Mouse (Mus musculus): ENCODE measurements around the gene Sh3rf3. TPM values are rescaled to one million over a fixed set of nuclear protein-coding genes. Genes with fewer than 3 reads are reported as not detected.

Gene Sh3rf3
- total RNA-seq, 1 experiment from 2014 or later, result 1.8 TPM

- DNase-seq, result no peak
These were observed 297.2 kb downstream of the Sh3rf3 start for GRCm38 (mm10) chr10:59110386-59110785.

DNA sequence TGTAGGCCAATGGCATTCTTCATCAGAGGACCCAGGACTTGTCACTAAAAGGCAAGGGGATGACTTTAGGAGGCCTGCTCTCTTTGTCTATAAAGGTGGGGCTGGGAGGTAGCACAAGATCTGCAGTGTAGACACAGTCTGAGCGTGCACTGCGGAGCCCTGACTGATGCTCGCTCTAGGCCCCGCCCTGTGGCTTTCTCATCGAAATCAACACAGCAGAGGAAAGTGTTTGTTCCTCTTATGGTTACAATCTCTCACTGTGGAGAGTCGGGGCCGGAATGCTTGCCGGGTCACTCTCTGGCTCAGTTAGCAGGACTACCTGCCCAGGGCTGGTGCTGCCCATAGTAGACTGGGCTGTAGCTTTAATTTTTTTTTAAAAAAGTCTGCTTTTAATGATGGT is 299.6 kb downstream of the Sh3rf3 start:
- DNase-seq, result no peak

- DNase-seq, result no peak
These were observed 300.2 kb downstream of the Sh3rf3 start for GRCm38 (mm10) chr10:59113386-59113785.

- peak; percentile 47 for DNase-seq
These were observed 301.6 kb downstream of the Sh3rf3 start for GRCm38 (mm10) chr10:59114535-59115291.

DNA sequence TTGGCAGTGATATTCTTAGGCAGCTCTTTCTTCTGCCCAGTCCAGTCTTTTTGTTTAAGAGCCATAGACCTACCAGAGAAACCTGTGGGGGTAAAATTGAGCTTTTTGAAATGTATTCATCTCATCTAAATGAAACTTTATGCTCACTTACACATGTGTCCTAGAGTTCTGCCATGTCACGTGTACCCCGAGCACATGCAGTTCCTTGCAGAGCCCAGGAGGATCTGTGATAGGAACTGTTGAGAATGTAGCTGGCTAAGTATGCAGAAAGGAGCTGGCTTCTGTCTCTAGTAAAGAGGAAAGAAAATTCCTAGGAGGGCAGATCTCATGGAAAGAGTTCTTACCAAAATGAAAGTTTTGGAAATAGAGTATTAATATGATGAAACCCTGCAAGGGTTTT is 302.5 kb downstream of the Sh3rf3 start:
- DNase-seq, result no peak

GRCm38 (mm10) chr10:59116331-59116730 is 303.2 kb downstream of the Sh3rf3 start:
- DNase-seq, result no peak

GRCm38 (mm10) chr10:59117555-59117954 is 304.4 kb downstream of the Sh3rf3 start:
- no peak for DNase-seq

DNA sequence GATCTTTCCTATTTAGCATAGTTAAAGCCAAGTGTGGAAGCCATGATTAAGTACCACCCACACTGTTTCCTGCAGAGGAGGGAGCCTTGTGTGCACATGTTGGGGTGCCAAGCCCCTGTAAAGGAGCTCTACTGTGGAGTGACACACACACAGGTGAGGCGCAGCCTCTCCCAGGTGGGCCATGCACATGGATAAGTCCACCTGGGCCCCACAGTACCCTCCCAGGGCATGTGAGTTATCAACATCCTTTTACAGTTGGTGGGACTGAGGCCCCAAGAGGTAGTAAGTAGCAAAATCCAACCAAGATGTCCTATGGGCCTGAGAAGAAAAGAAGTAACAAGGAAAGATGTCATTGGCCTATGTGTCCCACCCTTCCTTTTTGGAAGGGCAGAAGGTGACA is 305.8 kb downstream of the Sh3rf3 start:
- no peak for DNase-seq

GRCm38 (mm10) chr10:59119811-59120210 is 306.7 kb downstream of the Sh3rf3 start:
- DNase-seq, result no peak

GRCm38 (mm10) chr10:59125497-59125896 is 312.3 kb downstream of the Sh3rf3 start:
- no peak for DNase-seq

- no peak for DNase-seq
These were observed 314.5 kb downstream of the Sh3rf3 start for GRCm38 (mm10) chr10:59127637-59128036.

- DNase-seq, result no peak
These were observed 318.9 kb downstream of the Sh3rf3 start for GRCm38 (mm10) chr10:59131926-59132628.

GRCm38 (mm10) chr10:59133478-59134009 is 320.4 kb downstream of the Sh3rf3 start:
- no peak for DNase-seq

GRCm38 (mm10) chr10:59149956-59150383 is 336.8 kb downstream of the Sh3rf3 start:
- DNase-seq, result peak; percentile 60

DNA sequence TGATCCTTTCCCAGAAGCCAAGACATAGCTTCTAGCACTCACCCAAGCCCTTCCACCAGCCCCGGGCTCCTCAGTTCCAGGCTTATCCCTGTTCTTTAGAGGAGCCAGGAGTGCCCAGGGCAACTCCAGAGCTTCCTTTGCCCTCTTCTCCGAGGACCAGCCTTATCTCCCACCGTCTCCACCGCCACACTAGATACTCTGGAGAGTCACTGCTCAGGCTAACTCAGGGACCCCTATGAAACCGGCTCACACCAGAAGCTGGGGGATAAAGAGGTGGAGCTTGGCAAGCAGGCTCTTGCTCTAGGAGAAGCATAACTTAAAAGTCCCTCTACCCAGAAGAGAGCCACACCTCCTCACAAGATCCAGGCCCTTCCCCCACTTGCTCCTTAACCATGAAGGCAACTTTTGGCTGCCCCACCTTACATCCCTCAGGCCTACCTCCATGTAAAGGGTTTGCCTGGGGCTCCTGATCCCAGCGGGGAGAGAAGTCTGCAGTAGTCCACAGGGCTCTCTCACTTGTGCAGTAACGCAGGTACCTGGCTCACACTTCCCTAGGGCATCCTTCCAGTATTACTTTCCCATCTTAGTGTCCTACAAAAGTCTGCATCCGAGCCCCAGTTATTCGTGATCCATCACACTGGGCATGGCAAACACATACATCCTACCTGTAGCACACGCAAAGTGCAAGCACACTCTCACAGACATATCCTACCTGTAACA is 337.9 kb downstream of the Sh3rf3 start:
- DNase-seq, result no peak

DNA sequence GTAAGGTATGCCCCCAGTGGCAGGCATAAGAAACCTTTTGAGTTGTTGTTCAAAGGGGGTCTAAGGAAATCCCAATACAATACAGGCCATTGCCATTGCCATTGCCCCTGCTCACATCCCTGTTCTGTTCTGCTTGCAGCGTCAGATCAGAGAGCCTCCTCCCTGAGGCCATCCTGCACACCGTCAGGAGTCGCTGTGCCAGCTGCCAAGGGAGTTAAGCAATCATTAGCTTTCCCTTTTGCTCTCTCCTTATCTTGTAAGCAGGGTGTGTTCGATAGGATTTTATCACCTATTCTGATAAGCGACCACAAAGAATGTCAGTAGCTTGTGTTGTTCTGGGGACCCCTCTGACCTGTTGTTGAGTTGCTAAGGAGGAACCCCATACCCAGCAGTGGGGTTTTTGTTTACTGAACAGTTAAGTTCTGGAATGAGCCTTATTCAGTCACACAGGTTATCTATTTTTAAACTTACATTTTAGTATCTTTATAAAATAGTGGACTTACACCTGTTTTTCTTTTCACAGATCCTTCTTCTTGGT is 339.5 kb downstream of the Sh3rf3 start:
- no peak for DNase-seq

- no peak for DNase-seq
These were observed 345.5 kb downstream of the Sh3rf3 start for GRCm38 (mm10) chr10:59158627-59159026.

DNA sequence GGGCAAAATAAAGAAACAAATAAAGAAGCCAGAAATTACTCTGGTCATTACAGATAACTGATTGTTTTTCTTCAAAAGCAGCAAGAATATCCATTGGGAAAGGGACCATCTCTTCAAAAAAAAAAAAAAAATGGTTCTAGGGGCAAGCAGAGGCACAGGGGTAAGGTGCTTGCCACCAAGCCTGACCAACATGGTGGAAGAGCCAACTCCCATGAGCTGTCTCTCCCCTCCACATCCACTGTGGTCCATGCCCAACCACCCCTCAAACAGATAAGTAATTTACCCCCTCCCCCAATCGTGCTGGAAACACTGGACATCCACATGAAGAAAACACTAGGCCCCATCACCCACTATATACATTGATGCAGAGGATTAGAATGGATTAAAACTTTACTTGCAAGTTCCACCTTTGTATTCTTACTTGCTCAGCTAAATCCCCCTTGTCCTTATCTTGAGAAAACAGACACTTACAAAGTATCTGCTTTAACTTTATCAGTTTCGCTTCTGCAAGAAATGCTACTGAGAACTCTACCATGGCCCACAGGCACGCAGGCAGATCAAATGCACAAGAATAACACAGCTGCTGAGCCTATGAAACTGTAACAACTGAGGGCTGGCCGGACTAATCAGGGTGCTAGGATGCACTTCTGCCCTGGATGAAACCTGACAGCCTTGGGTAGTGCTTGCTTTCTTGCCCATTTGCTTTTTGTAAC is 349.2 kb downstream of the Sh3rf3 start:
- no peak for DNase-seq

DNA sequence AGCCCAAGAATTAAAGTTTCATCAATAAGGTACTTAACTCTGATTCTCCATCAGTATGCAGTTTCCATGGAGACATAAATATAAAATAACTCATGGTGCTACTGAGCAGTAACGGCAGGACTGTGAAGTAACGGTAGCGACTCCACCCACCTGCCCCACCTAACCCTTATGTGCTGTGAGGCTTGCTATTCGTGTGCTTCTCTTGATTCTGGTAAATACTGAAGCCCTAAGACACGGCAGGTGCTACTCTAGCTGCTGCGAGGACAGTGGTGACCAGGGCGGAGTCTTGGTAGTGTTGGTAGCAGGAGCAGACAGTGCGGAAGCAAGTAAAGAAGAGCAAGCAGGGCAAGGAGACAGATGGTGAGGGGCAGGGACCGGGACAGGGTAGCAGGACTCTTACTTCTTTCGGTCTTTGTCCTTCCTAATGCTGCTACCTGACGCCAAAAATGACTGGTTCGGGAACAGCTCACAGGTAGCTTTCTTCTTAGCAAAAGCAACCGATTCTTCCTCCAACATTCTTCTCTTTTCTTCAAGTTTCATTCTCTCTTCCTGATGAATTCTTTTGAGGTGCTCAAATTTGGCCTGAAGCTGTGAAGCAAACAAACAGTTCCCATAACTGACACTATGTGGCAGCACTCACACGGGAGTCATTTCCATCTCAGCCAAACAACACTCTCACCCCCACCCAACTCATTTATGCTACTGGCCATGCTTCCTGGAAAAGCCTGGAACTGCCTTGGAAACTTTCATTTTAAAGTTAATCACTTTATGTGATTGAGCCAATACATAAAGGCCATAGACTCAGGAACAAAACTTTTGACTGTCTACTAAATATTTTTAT is 353.2 kb downstream of the Sh3rf3 start:
- peak; percentile 62 for DNase-seq

- no peak for DNase-seq
These were observed 357.9 kb downstream of the Sh3rf3 start for GRCm38 (mm10) chr10:59171042-59171441.

DNA sequence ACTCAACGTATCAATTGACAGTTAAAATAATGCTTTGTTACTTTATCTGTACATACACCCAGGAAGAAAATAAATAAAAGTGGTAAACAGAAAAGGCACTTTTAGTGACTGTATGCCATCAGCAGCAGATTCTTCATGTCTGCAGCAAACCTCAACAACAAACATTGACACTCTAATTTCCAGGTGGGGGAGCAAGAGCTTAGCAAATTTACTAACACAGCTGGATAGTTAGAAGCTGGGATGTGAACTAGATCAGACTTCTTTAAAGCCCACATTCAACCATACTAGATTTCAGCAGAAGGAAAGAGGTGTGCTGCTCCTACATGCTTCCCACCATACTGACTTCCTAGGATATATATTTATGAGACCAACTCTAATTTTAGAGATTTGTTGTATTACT is 359.4 kb downstream of the Sh3rf3 start:
- DNase-seq, result no peak
